Mouse (Mus musculus) heart, postnatal 0 days (tissue): Measurements from ENCODE around the gene Ifnl2.

ENCODE experiments used
- CTCF ChIP-seq: IDR thresholded peaks from 2 replicates; pipeline ENCODE4 v1.5.1; 2016; ENCODE audit warnings: antibody characterized with exemption, control low read depth, low read depth
- EP300 ChIP-seq: IDR thresholded peaks from 2 replicates; pipeline ENCODE4 v1.6.1; 2016; ENCODE audit warnings: antibody characterized with exemption, low read depth

- no peak for TF ChIP-seq CTCF
- TF ChIP-seq EP300: no peak
Measured at GRCm38 (mm10) chr7:28553076-28553475, 42.8 kb upstream of the Ifnl2 start.
